Mouse (Mus musculus): ENCODE measurements around the gene 9230112D13Rik.

DNA sequence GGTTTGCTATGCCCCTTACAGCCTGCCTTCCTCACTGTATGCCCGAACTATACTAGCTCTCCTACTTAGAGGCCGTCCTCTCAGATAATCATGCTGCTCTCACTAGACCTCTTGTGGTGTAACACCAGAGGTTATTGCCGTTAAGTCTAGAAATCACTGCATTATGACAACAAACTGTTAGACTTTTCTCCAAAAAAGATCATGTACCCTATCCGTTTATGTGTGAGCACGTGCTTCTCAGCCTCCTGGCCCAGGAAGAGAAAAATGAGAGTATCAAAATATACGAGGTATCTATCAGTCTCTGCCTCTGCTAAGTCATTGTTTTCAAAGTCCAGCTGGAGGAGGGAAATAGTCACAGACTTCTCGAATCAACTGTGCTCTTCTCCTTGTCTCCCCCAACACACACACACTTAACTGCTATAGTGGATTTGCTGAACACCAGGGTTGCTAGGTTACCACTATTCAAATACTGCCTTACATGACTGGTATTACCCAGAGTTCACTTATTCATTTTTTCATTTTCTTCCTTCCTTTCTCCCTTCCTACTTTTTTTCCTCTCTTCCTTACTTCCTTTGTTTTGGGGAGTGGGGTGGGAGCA, 13.7 kb downstream of the 9230112D13Rik start:
- TF ChIP-seq CTCF (IDR thresholded peaks at IDR 0.05; ENCODE audit: control insufficient read depth, insufficient read depth, low read length), result no peak
- TF ChIP-seq POLR2A (IDR thresholded peaks at IDR 0.05; ENCODE audit: borderline replicate concordance, control insufficient read depth, low read depth, low read length), result no peak

Data from bone marrow, adult 2 months (tissue).